ENCODE assay signal across 9 mouse cellular contexts in the genomic region with DNA sequence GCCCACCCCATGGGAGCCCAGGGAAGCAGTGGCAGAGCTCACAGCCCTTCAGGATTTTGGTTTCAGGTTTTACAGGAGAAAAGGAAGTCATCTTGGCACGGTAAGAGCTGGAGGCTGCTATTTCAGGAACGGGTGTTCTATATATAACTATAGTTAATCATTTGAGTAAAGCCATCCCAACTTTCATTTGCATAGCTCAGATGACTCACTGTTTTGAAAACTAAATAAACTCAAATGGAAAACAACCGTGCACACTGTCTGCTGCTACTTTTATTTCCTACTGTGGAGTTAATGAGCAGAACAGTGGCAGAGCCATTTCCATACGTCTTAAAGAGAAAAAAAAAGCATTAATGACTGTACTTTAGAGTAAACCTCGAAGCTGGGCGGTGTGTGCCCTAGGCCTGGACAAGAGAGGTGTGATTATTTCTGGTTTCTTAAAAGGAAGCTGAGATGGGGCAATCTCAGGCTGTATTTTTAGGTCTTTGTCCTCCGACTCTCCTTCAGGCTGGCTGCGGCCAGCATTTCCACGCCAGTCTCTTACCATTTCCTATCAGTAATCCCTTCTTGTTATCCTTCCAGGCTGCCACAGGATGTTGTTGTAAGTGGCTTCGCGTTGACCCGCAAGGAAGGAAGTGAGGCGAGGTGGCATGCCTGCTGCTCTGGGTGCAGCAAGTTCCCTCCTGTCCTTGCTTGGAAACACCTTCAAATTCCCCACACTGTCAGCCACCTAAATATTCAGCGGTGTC. TPM values are rescaled to one million over a fixed set of nuclear protein-coding genes. Genes with fewer than 3 reads are reported as not detected.
DNase-seq lines count a peak whose midpoint lies in the region; ATAC-seq and TF ChIP-seq lines count a peak whose summit lies in the region.
"Had no signal": no experiment of that assay in that cellular context is flagged by ENCODE, and none has a peak within 500 bp of the region (broad histone marks: within the 10 kb centered on the region; RNA-seq: fewer than 3 reads in every experiment).

No protein-coding gene starts in this region.

- intact Hi-C loops in heart, adult 2 months (cut with DNase I), result no loop called here

- DNase-seq in 416B (ENCODE audit: low read depth), result peak; percentile 8
- peak in 1 of 2 experiments; percentile 28 for DNase-seq in heart, adult 2 months
- no peak for DNase-seq in limb, embryonic 11.5 days (ENCODE audit: low spot score)
- no peak for DNase-seq in embryo, embryonic 10.5 days (ENCODE audit: low spot score)
- no peak for DNase-seq in cerebellum, adult 9-10 months

- peaks cover 23% of the 10 kb centered on the region for H3K4me1 ChIP-seq in forebrain, embryonic 16.5 days (replicated peaks; ENCODE audit: control insufficient read depth, insufficient read depth, low read length)
- peaks cover 44% of the 10 kb centered on the region for H3K4me1 ChIP-seq in forebrain, embryonic 15.5 days
- peaks cover 4% of the 10 kb centered on the region for H3K4me1 ChIP-seq in heart, adult 2 months (ENCODE audit: control insufficient read depth, insufficient read depth, low read length)
- peaks cover 28% of the 10 kb centered on the region for H3K4me1 ChIP-seq in limb, embryonic 11.5 days (ENCODE audit: control insufficient read depth, insufficient read depth, low read length)
- H3K4me1 ChIP-seq: liver, embryonic 12.5 days had no signal

- H3K9me3 ChIP-seq in forebrain, embryonic 16.5 days (ENCODE audit: control insufficient read depth, low read length), result no peaks in the 10 kb centered on the region
- no peaks in the 10 kb centered on the region for H3K9me3 ChIP-seq in forebrain, embryonic 15.5 days
- H3K9me3 ChIP-seq in limb, embryonic 11.5 days (ENCODE audit: control insufficient read depth, low read length), result no peaks in the 10 kb centered on the region
- H3K9me3 ChIP-seq: liver, embryonic 12.5 days had no signal

- H3K4me3 ChIP-seq in forebrain, embryonic 16.5 days (replicated peaks; ENCODE audit: low read length), result no peak overlapping the region
- no peak overlapping the region for H3K4me3 ChIP-seq in forebrain, embryonic 15.5 days
- H3K4me3 ChIP-seq in heart, adult 2 months, result no peak overlapping the region
- no peak overlapping the region for H3K4me3 ChIP-seq in limb, embryonic 11.5 days (ENCODE audit: low read depth, low read length)
- H3K4me3 ChIP-seq: liver, embryonic 12.5 days had no signal

- H3K36me3 ChIP-seq in forebrain, embryonic 16.5 days (ENCODE audit: control insufficient read depth, insufficient read depth), result no peaks in the 10 kb centered on the region
- no peaks in the 10 kb centered on the region for H3K36me3 ChIP-seq in forebrain, embryonic 15.5 days
- no peaks in the 10 kb centered on the region; the same call in 1 of the 2 replicates for H3K36me3 ChIP-seq in heart, adult 2 months (ENCODE audit: control insufficient read depth, insufficient read depth, low read length)
- H3K36me3 ChIP-seq in limb, embryonic 11.5 days (ENCODE audit: control insufficient read depth, insufficient read depth, low read length), result no peaks in the 10 kb centered on the region
- H3K36me3 ChIP-seq: liver, embryonic 12.5 days had no signal

- no peak for TF ChIP-seq EP300 in heart, adult 2 months (IDR thresholded peaks at IDR 0.05; ENCODE audit: insufficient read depth, low read depth, low read length)

- no peaks in the 10 kb centered on the region for H3K27me3 ChIP-seq in forebrain, embryonic 16.5 days (replicated peaks; ENCODE audit: control insufficient read depth, insufficient read depth, low read length)
- H3K27me3 ChIP-seq in forebrain, embryonic 15.5 days, result no peaks in the 10 kb centered on the region
- no peaks in the 10 kb centered on the region for H3K27me3 ChIP-seq in heart, adult 2 months (ENCODE audit: control insufficient read depth, insufficient read depth, low read length)
- H3K27me3 ChIP-seq in limb, embryonic 11.5 days (ENCODE audit: control insufficient read depth, insufficient read depth, low read length), result no peaks in the 10 kb centered on the region

- no peak for TF ChIP-seq CTCF in heart, adult 2 months (IDR thresholded peaks at IDR 0.05)

- ATAC-seq in forebrain, embryonic 16.5 days, result peak; percentile 18; the same call in 1 of the 2 replicates
- ATAC-seq in forebrain, embryonic 15.5 days (replicated peaks), result no peak
- ATAC-seq in limb, embryonic 11.5 days (ENCODE audit: insufficient number of reproducible peaks, low FRiP score, low TSS enrichment, low read depth), result no peak
- no peak for ATAC-seq in erythroid progenitor cell, adult 5-6 weeks (replicated peaks; ENCODE audit: low FRiP score, poor library complexity, severe bottlenecking)
- ATAC-seq: liver, embryonic 12.5 days had no signal

- no peaks in the 10 kb centered on the region for H3K79me2 ChIP-seq in heart, adult 2 months (replicated peaks; ENCODE audit: control insufficient read depth, insufficient read depth, low read length)

- no peak overlapping the region for H3K9ac ChIP-seq in forebrain, embryonic 16.5 days (replicated peaks; ENCODE audit: low read depth, low read length)
- H3K9ac ChIP-seq in forebrain, embryonic 15.5 days (replicated peaks), result no peak overlapping the region
- no peak overlapping the region for H3K9ac ChIP-seq in heart, adult 2 months (ENCODE audit: low read depth, low read length)
- no peak overlapping the region for H3K9ac ChIP-seq in limb, embryonic 11.5 days (ENCODE audit: low read length)
- H3K9ac ChIP-seq: liver, embryonic 12.5 days had no signal

- WGBS in forebrain, embryonic 16.5 days, result 43% methylated on average over 14 of the region's 14 CpGs
- 47% methylated on average over 14 of the region's 14 CpGs for WGBS in forebrain, embryonic 15.5 days
- WGBS in heart, adult 2 months, result 9% methylated on average over 14 of the region's 14 CpGs
- 51% methylated on average over 14 of the region's 14 CpGs for WGBS in limb, embryonic 11.5 days

- no peak overlapping the region for H3K27ac ChIP-seq in forebrain, embryonic 16.5 days (ENCODE audit: low read length)
- no peak overlapping the region for H3K27ac ChIP-seq in forebrain, embryonic 15.5 days (replicated peaks)
- peak overlapping the region; percentile 64 for H3K27ac ChIP-seq in heart, adult 2 months
- peak overlapping the region; percentile 16; the same call in 1 of the 2 replicates for H3K27ac ChIP-seq in limb, embryonic 11.5 days (replicated peaks; ENCODE audit: low read depth, low read length)
- H3K27ac ChIP-seq: liver, embryonic 12.5 days had no signal

- H3K4me2 ChIP-seq in forebrain, embryonic 16.5 days (ENCODE audit: low read length), result no peak overlapping the region
- no peak overlapping the region for H3K4me2 ChIP-seq in forebrain, embryonic 15.5 days (replicated peaks)
- no peak overlapping the region for H3K4me2 ChIP-seq in limb, embryonic 11.5 days (ENCODE audit: low read depth, severe bottlenecking)
- H3K4me2 ChIP-seq: liver, embryonic 12.5 days had no signal

- no peak for TF ChIP-seq POLR2A in heart, adult 2 months (IDR thresholded peaks at IDR 0.05; ENCODE audit: insufficient read depth, low read depth, low read length)

RNA-seq across cellular contexts. Expression of gene Lef1, which starts 29.2 kb away (rescaled TPM):
- polyA plus RNA-seq in forebrain, embryonic 16.5 days (2015; fragmentation: Nextera tagmentation; extraction: Ambion mirVana), result 12.1 and 12.7 TPM in 2 replicates
- 14.3 and 18.6 TPM in 2 replicates for polyA plus RNA-seq in forebrain, embryonic 15.5 days (2015; fragmentation: Nextera tagmentation; extraction: Ambion mirVana)
- total RNA-seq in heart, adult 2 months (2021), result under 1 TPM; 0.23 to 0.34 TPM
- polyA plus RNA-seq in heart, adult 2 months (2012; rRNA removed), result 0.88 and 1.5 TPM in 2 replicates
- 60.8 and 68.4 TPM in 2 replicates for polyA plus RNA-seq in limb, embryonic 11.5 days (2014; fragmentation: Nextera tagmentation; extraction: Ambion mirVana)
- 9.2 and 15.5 TPM in 2 replicates for total RNA-seq in erythroid progenitor cell, adult 5-6 weeks (2015; ENCODE audit: low replicate concordance)
- total RNA-seq in erythroid progenitor cell, adult 5-6 weeks (2017; ENCODE audit: low replicate concordance), result 4.6 and 14.1 TPM in 2 replicates

Comparison
In these comparisons a context has a peak if more than half of its experiments do, and no peak if none do; other contexts are left out.
1. H3K27ac ChIP-seq: peak in heart, adult 2 months (single experiment) and limb, embryonic 11.5 days (single experiment); none in forebrain, embryonic 16.5 days (single experiment) and forebrain, embryonic 15.5 days (single experiment).